Mouse (Mus musculus): Measurements from ENCODE around the gene Nek6.

The Nek6 gene

GRCm38 (mm10) chr2:38511487-38512307 is at the start of gene Nek6:
Nek6 (plus strand) TSS chr2:38511643.
- peak; percentile 16 for DNase-seq (ENCODE audit: low spot score)

DNA sequence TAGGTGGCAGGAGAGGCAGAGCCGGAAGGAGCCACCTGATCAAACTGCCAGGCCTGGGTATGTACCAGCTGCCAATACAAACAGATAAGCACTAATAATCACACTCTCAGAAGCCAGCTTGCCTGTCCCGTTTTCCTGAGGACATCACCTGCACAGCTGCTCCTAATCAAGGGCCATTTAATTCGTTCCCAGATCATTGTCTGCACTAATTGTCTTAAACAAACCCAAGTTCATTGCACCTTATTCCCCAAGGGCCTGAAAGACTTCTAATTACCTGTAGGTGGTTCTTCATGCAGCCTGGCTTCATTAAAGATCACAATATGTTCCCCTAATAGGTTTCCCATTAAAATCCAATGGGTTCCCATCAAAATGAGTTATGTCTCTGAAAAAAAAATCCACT is 49.1 kb upstream of the Nek6 start:
- DNase-seq (ENCODE audit: low spot score): no peak

GRCm38 (mm10) chr2:38468845-38469244 is 42.6 kb upstream of the Nek6 start:
- DNase-seq (ENCODE audit: low spot score): no peak

DNA sequence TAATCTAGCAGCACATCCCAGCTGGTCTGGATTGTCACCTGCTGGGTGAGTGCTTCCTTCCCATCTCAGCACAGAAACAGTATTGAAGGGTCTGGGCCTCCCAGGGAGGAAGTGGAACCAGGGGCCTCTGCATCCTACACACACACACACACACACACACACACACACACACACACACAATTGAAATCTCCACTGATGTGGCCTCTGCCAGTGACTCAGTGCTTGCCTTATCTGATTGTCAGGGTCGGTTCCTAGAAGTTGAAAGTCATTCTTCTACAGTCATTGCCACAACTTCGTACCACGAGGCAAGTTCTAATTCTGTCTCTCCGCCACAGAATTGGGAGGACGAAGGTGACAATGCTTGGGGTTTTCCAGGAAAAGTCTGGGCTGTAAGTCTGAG is 39.7 kb upstream of the Nek6 start:
- DNase-seq (ENCODE audit: low spot score): peak; percentile 15

- peak; percentile 25 for DNase-seq (ENCODE audit: low spot score)
Observed at GRCm38 (mm10) chr2:38472829-38473228, 38.6 kb upstream of the Nek6 start.

GRCm38 (mm10) chr2:38476871-38477496 is 34.5 kb upstream of the Nek6 start:
- DNase-seq (ENCODE audit: low spot score): no peak

GRCm38 (mm10) chr2:38477497-38477873 is 34.0 kb upstream of the Nek6 start:
- DNase-seq (ENCODE audit: low spot score): no peak

GRCm38 (mm10) chr2:38478683-38479082 is 32.8 kb upstream of the Nek6 start:
- DNase-seq (ENCODE audit: low spot score): no peak

GRCm38 (mm10) chr2:38479541-38479940 is 31.9 kb upstream of the Nek6 start:
- DNase-seq (ENCODE audit: low spot score): no peak

DNA sequence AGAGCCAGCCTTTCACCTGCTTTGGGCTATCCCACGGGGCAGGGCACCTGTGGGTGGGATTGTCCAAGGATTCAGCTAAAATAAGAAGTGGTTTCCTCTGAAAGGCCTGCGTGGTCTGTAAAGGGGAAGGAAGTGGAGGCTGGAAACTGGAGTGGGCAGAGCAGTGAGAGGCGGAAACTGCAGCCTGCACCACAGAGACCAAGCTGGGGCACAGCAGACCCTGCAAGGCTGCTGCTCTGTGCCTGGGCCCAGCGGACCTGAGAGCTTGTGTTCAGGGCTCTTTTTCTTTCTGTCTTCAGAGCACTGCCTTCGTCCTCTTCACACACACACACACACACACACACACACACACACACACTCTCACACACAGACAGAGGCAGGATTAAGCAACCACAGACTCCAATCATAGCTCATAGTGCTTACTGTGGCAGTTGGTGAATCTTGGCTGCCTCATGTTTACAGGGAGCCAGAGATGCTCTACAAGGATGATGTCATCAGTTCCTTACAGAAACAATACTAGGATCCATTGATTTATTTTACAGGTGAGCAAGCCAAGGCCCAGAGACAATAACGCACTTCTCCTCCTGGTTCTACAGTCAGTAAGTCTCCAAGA is 30.2 kb upstream of the Nek6 start:
- DNase-seq (ENCODE audit: low spot score): no peak

GRCm38 (mm10) chr2:38482122-38482521 is 29.3 kb upstream of the Nek6 start:
- DNase-seq (ENCODE audit: low spot score): no peak

DNA sequence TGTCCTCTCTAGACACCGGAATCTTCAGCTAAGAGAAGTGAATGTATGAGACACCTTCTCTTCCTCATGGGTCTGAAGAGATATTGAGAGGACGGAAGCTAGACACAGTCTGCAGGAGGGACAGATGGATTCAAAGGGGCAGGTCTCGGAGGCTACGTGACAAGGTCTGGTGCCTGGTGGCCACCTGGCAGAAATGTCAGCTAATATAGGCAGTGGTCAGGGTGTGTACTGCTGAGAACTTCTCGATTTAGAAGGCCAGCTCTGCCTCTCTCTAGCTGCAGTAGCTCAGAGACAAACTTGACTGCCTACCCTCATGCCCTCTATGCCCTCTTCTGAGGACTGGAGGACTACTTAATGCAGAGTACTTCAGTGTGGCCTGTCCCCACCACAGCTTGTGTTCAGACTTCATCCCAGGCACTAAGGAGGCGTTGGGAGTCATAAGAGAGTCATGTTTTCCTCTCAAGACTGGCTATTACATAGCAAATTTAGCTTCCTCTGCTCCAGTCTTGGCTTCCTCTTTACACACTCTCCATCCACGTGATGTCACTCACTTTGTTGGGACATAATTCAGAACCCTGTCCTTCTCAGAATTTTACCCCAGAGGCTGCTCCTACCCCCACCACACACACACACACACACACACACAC is 28.3 kb upstream of the Nek6 start:
- DNase-seq (ENCODE audit: low spot score): no peak

- no peak for DNase-seq (ENCODE audit: low spot score)
Observed at GRCm38 (mm10) chr2:38484556-38484955, 26.9 kb upstream of the Nek6 start.

DNA sequence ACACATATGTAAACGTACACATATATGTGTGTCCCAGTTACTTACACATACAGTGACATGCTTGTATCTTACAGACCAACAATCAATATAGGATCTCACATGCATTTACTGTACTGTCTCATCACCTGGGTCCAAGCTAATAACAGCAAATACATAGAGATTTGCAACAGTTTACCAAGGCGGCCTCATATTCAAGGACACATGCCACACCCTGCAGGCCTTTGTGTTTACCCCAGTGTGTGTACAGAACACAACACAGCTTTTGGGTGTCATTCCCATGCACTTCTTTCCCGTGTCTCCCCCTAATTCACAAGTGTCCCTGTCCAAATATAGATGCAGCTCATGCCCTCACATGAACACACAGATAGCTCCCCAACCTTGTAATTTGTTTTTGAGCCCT is 26.0 kb upstream of the Nek6 start:
- no peak for DNase-seq (ENCODE audit: low spot score)

DNA sequence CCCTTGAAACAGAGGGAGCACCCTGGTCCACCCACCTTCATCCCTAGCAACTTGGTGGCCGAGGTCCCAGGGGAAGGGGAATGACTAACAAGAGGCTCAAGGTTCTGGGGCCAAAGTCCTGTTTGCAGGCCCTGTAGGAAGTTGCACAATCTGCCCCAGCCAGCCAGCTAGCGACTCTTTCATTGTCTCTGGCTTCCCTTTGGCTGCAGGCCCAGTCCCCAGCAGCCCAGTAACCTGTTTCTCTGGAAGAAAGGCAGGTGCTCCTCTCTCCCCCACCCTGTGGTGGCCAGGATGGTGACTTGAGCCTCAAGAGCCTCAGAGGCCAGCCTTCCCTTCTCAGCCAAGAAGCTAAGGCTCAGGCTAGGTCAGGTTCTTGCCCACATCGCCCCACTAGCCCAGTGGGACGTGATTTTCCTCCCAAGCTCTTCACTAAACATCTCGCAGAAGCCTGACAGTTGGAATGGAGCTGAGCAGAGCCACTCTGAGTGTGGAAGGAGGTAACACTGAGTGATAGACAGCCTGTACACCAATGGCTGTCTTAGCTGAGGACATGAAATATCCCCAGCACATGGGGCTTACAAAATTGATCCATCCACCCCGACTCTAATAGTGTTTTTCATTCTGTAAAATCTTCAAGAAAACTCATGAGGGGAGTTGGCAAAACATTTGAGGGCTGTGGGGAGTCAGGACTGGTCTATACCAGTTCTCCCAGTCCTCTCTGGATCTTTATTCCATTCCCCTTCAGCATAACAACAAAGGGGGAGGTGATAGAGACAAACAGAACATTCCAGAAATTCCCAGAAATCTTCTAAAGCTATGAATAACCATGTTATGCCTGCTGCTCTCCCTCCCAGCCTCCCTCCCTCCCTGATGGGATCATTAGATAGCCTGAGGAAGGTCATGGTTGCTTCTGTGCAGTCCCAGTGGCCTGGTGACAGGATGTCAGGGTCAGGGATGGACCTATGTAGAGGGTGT is 25.2 kb upstream of the Nek6 start:
- no peak for DNase-seq (ENCODE audit: low spot score)

DNA sequence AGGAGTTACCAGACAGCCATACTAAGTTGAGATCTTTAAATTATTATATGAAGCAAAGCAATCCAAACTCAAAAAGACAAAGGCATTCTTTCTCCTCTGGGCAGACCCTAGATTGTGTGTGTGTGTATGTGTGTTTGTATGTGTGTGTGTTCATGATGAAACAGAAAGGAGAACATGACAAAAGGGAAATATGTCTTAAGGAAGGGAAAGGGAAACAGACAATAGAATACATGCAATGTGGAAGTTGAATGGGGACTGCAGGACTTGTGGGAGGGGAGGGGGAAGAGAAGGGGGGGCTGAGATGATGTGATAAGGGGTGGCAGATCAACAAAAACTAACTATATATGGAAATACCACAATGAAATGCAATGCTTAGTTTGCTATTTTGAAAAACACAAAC is 13.8 kb upstream of the Nek6 start:
- no peak for DNase-seq (ENCODE audit: low spot score)

- DNase-seq (ENCODE audit: low spot score): no peak
Observed at GRCm38 (mm10) chr2:38501606-38502005, 9.8 kb upstream of the Nek6 start.

- DNase-seq (ENCODE audit: low spot score): no peak
Observed at GRCm38 (mm10) chr2:38502123-38502522, 9.3 kb upstream of the Nek6 start.

GRCm38 (mm10) chr2:38502747-38503146 is 8.7 kb upstream of the Nek6 start:
- DNase-seq (ENCODE audit: low spot score): no peak

DNA sequence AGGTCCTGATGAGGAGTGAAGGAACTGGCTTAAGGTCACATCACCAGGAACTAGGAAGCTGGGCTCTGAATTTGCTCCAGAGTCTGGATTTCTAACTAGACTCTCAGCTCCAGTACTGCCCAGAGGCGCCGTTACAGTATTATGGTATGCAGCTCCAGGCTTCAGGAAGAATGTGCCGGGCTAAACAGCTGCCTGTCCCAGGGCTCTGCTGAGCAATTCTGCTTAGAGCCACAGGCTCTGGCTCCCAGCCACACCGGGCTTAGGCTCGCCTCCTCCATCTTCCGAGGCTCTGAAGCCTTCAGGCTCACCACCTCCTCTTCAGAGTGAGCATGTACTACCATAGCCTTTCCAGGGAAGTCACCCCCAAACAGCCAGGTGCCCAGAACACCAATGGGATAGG is 7.1 kb upstream of the Nek6 start:
- DNase-seq (ENCODE audit: low spot score): no peak

DNA sequence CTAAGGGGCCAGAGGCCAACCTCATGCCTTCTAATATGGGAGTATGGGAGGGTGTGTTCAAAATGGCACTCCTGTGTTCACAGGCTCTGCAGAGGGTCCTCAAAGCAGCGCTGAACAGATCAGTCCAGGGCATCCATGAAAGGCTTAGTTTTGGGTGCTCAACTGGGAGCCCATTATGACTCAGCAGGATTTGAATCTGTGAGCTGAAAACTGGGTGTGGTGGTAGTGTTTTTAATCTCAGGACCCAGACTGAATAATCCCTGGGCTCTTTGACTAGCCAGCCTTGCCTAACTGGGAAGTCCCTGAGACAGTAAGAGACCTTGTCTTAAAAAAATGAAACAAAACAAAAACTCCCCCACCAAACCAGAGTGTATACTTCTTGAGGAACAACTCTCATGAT is 4.3 kb upstream of the Nek6 start:
- no peak for DNase-seq (ENCODE audit: low spot score)
